Mouse (Mus musculus) lung, adult 2 months (tissue): ENCODE data around the gene Gphb5.

Experiments
- CTCF ChIP-seq: fragments of 200-500 bp; IDR thresholded peaks from 2 replicates; pipeline ENCODE4 v1.5.1; 2011; ENCODE audit warnings: mild to moderate bottlenecking, low read length, control low read depth; ENCODE audit not compliant: insufficient read depth
- POLR2A ChIP-seq: fragments of 200-500 bp; IDR thresholded peaks from 2 replicates; pipeline ENCODE4 v1.6.1; 2011; ENCODE audit warnings: low read depth, mild to moderate bottlenecking, control low read depth, low read length, borderline replicate concordance; ENCODE audit errors: extremely low read depth

DNA sequence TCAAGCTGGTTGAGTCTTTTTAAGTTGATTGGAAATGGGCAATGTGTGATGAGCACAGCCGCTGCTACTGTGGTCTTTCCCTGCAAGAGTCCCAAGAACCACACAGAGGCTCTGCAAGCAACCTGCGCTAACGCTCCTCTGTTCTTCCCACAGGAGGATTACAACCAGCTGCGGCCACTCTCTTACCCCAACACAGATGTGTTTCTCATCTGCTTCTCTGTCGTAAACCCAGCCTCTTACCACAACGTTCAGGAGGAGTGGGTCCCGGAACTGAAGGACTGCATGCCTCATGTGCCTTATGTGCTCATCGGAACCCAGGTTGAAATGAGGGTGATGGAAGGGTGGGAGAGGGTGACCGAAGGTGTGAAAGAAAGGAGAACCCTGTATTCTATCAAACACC lies 25.1 kb downstream of the Gphb5 start:
- TF ChIP-seq CTCF (no peak), POLR2A (no peak)
